Mouse (Mus musculus): ENCODE results near the gene Hmgn1.
"Not testable (repeated sequence)": the region's sequence is repeated elsewhere in the genome, so short reads cannot be mapped to it uniquely, and the experiment has no call there.

Gene Hmgn1

DNA sequence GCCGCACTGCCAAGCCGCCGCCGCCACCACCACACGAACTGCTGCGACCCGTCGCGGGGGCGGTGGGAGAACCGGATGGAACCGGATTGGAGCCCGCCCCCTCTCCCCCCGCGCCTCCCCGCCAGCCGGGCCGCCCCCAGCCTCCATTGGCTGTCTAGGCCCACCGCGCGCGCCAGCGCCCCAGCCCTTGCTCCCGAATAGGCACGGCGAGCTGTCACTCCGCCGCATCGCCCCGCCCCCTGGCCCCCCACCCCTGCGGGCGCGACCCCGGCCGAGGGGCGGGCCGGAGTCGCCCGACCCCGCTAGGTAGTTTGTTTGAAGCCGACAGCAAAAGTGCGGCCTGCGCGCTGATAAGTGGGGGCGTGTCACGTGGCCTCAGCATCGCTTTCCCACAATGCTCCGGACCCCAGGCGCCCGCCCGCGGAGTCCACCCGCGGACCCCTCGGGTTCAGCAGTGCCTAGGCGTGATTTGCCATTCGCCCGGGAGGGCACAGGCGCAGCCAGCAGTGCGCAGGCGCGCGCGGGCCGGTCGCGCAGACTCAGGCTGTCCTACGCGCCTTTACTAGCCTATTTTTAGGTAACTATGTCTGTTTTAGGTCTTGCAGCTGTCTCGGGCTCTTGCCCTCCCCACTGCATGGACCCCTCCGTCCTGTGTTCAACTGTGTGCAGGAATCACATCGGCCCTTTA lies at the start of gene Hmgn1:
Gene Hmgn1 (minus strand): TSS at position 73 of the 688 bp plus-strand sequence.
- DNase-seq (ENCODE audit: low spot score in 2 of 2) = peak; percentile 73 to 92

- no peak for DNase-seq (ENCODE audit: low spot score in 2 of 2)
These were observed 47.9 kb upstream of the Hmgn1 start for GRCm38 (mm10) chr16:96175399-96175798.

DNA sequence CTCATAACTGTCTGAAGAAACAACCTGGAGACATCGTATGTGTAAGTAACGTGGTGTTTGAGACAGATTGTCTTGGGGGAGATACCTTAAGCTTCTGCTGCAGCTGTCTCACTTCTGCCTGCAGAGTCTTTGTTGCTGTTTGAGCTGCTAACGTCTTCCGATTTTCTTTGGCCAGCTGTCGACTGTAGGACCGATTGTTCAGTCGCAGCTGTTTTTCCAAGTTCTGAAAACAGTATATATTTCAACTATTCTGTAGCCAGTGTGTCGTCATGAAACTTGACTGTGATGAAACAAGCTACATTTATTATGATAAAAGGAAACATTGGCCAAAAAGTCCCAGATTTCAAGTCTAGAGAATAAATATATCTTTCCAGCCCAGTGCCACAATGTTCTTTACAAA lies 46.1 kb upstream of the Hmgn1 start:
- no peak for DNase-seq (ENCODE audit: low spot score in 2 of 2)

DNA sequence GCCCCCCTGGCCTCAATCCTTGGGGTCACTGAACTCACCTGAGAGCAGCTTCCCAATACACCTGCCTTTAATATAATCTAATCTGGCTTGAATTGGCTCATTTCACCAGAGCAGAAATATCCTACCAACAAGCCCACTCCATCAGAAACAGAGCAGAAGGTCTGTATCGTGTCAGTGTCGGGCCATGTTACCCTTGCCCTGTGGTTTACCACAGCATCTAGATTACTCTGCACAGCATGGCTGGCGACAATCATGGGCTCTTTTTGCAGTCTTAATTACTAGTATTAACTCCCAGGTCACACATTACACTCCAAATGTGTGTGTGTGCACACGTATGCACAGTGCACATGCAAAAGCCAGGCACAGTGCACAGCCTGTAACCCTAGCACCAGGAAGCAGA lies 41.3 kb upstream of the Hmgn1 start:
- DNase-seq (ENCODE audit: low spot score in 2 of 2) = no peak

DNA sequence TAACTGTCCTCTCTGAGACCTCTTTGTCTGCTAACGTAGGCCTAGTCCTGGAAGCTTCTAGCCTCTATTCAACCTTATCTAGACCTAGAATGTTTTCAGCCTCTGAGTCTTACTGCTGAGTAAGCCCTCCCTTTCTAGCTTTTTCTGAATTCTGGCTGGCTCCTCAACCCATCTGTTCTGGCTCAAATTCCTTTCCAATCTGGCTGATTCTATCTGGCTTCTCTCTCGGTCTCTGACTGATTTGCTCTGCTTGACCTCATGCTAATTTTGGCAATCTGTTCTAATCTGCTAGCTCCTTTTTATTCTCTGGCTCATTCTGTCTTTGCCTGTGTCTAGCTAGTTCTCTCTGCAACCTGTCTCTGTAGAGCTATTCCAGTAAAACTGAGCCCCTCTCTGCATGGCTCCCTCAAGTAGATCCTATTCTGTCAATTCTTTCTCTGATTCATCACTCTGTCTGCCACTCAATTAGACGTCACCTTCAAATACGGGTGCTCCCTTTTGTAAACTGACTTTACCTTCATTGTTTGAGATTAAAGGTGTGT lies 38.3 kb upstream of the Hmgn1 start:
- no peak for DNase-seq (ENCODE audit: low spot score in 2 of 2)

DNA sequence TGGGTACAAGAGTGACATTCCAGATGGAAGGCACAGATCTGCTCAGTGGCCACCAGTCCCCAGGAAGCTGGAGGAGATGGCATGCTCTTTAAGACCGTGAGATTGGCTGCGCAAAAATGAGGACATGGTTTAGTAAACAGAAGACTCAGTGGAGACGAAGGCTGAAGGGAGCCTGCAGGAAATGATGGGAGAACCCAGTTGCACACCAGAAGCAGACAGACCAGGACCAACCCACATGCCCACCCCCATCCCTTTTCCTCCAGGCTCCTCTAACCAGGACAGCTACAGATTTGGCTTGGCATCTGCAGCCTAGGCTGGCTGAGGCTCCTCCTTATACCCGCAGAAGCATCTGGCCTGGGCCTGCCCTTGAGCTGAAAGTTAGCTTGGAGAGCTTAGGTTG lies 33.8 kb upstream of the Hmgn1 start:
- no peak for DNase-seq (ENCODE audit: low spot score in 2 of 2)

DNA sequence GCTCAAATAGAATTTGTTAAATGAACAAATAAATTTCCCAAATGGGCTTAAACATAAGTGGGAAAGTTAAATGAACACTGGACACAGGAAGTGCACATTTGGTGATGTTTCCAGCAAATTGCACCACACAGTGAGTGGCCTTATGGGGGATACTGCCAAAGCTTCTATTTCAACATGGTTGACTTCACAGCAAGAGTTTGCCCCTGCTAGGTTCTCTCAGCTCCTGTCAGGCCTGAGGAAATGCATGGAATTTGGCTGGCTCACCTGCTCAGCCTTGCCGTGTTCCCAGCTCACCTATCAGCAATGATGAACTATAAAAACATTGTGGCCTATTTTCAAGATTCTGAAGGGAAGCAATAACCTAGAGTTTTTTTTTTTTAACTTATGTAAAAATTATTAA lies 33.4 kb upstream of the Hmgn1 start:
- no peak for DNase-seq (ENCODE audit: low spot score in 2 of 2)

- no peak for DNase-seq (ENCODE audit: low spot score in 2 of 2)
These were observed 32.3 kb upstream of the Hmgn1 start for GRCm38 (mm10) chr16:96159794-96160346.

GRCm38 (mm10) chr16:96159091-96159731 lies 31.7 kb upstream of the Hmgn1 start:
- DNase-seq (ENCODE audit: low spot score in 2 of 2) = peak; percentile 12 to 29

GRCm38 (mm10) chr16:96158511-96159080 lies 31.1 kb upstream of the Hmgn1 start:
- no peak for DNase-seq (ENCODE audit: low spot score in 2 of 2)

DNA sequence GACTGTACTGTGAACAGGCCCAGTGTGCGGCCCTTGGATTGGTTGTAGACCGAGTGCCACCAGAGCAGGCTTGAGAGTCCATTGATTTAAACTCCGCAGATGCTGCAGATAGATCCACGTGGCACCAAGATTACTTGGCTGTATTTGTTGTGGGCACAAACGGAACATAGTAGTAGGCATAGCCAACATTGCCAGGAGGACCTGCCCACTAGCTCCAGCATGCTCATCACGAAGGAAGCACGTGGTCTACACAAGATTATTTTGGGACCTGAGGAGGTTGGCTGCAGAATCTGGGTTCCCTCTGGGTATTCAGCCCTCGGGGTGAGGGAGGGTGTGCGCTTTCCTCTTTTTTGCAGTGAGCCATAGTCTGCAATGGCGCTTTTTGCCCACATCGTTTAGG lies 29.6 kb upstream of the Hmgn1 start:
- no peak for DNase-seq (ENCODE audit: low spot score in 2 of 2)

DNA sequence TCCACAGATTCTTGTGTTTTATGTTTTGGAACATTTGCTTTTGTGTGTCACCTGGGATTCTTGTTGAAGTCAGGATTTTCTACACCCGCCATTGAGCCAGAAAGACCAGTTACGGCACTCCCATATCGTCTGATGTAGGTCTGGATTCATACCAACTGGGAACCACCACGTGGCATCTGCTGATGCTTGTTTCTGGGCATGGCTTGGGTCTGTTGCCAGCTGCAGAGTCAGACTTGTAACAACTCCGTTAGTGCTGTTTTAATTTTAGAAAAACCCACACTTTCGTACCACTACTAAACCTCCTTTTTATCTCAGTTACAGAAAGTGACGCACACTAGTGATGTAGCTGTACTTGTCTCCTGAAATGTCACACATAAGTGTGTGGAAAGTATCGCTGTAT lies 28.5 kb upstream of the Hmgn1 start:
- DNase-seq (ENCODE audit: low spot score in 2 of 2) = no peak

GRCm38 (mm10) chr16:96154476-96154875 lies 26.9 kb upstream of the Hmgn1 start:
- no peak for DNase-seq (ENCODE audit: low spot score in 2 of 2)

- peak; percentile 38 to 73 for DNase-seq (ENCODE audit: low spot score in 2 of 2)
These were observed 24.0 kb upstream of the Hmgn1 start for GRCm38 (mm10) chr16:96151551-96151950.

- DNase-seq (ENCODE audit: low spot score in 2 of 2) = no peak
These were observed 23.5 kb upstream of the Hmgn1 start for GRCm38 (mm10) chr16:96150995-96151394.

DNA sequence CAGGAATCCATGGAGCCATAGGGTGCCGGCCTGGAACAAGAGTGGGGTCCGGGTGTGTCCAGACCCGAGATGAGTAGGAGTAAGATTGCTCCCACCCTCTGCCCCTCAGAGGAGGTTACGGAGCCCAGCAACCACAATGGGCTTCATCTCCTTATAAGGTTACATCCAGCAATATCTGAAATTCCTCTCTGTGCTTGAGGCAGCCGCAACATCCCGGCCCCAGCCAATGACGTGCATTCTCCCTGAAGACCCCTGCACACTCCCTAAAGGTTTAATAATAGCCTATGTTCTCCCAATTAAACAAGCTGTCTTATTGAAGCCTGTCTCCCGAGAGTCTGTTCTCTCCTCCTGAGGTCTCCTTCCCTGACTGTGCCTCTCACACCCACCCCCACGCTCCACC lies 21.8 kb upstream of the Hmgn1 start:
- no peak for DNase-seq (ENCODE audit: low spot score in 2 of 2)

DNA sequence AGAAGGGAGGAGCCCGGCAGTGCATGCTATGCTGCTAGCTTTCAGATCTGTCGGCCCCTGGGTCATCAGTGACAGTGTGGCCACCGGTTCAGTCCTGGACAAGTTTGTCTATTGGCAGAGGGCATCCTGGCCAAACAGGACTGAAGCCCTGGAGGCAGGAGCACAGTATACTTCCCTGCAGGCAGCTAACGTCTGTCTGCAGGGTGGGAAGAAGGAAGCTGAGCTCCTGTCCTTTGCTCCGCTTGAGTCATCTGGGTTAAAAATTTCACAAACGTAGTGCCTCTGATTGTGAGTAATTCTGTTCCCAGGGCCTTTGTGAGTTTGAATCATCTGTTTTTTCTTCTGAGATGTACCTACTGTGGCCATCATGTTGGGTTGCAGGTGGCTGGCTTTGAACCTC lies 21.3 kb upstream of the Hmgn1 start:
- DNase-seq (ENCODE audit: low spot score in 2 of 2) = no peak

DNA sequence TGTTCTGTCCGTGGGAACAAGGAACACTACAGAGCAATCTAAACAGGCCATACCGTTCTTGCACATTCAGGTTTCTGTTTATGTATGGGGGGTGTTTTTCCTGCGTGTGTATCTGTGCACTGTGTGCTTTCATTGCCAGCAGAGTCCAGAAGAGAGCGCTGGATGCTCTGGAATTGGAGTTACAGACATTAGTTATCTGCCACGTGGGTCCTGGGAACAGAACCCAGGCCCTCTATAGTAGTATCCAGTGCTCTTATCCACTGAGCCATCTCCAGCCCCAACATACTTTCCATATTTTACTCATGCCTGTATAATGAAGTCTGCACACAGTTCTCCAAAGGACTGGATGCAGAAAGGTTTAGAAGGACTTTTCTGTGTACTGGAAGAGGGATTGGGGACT lies 18.3 kb upstream of the Hmgn1 start:
- no peak for DNase-seq (ENCODE audit: low spot score in 2 of 2)

GRCm38 (mm10) chr16:96145110-96145800 lies 17.7 kb upstream of the Hmgn1 start, which contains the start of gene Wrb:
TSS of gene Wrb (plus strand) at chr16:96145407.
- DNase-seq (ENCODE audit: low spot score in 2 of 2) = peak; percentile 99 to 100

DNA sequence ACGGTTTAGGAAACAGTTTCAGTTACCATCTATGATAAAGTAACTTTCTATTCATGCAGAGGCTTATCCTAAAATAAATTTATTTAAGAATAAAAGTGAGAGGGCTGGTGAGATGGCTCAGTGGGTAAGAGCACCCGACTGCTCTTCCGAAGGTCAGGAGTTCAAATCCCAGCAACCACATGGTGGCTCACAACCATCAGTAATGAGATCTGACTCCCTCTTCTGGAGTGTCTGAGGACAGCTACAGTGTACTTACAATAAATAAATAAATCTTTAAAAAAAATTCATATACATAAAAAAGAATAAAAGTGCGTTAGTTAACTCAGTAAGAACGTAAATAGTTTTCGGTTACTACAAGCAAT lies 17.2 kb upstream of the Hmgn1 start:
- not testable (repeated sequence) for DNase-seq (ENCODE audit: low spot score in 2 of 2)

GRCm38 (mm10) chr16:96128466-96128865 lies 937 bp upstream of the Hmgn1 start:
- no peak for DNase-seq (ENCODE audit: low spot score in 2 of 2)

GRCm38 (mm10) chr16:96127288-96127656 lies 257 bp downstream of the Hmgn1 start:
- no peak for DNase-seq (ENCODE audit: low spot score in 2 of 2)
